Mouse (Mus musculus): ENCODE results near the gene Wnt2b. TPM values are rescaled to one million over a fixed set of nuclear protein-coding genes. Genes with fewer than 3 reads are reported as not detected.

The Wnt2b gene
- polyA plus RNA-seq, 1 experiment from 2014 or later = 0.78 TPM

- no peak overlapping the region for H3K9ac ChIP-seq (replicated peaks)
- WGBS = 8% methylated on average over 5 of the region's 5 CpGs
- no peak for ATAC-seq (ENCODE audit: low FRiP score)
- no peak overlapping the region for H3K4me3 ChIP-seq (replicated peaks)
- no peak overlapping the region for H3K27ac ChIP-seq (replicated peaks)
- no peaks in the 10 kb centered on the region for H3K36me3 ChIP-seq
- no peak overlapping the region for H3K4me2 ChIP-seq
- H3K4me1 ChIP-seq = peaks cover 28% of the 10 kb centered on the region
- H3K27me3 ChIP-seq (replicated peaks) = peaks cover 68% of the 10 kb centered on the region
- H3K9me3 ChIP-seq (replicated peaks) = no peaks in the 10 kb centered on the region
These were observed 1.1 kb upstream of the Wnt2b start for GRCm38 (mm10) chr3:104962866-104963265.

- no peak overlapping the region for H3K27ac ChIP-seq (replicated peaks)
- H3K4me2 ChIP-seq = peak overlapping the region; percentile 66
- H3K36me3 ChIP-seq = no peaks in the 10 kb centered on the region
- H3K27me3 ChIP-seq (replicated peaks) = peaks cover 71% of the 10 kb centered on the region
- 0 out of 2 replicates have a peak, but pooled peaks have one; percentile 9 for ATAC-seq (ENCODE audit: low FRiP score)
- peaks cover 23% of the 10 kb centered on the region for H3K4me1 ChIP-seq
- H3K4me3 ChIP-seq (replicated peaks) = peak overlapping the region; percentile 53
- H3K9ac ChIP-seq (replicated peaks) = no peak overlapping the region
- under 1% methylated on average over 31 of the region's 31 CpGs for WGBS
- H3K9me3 ChIP-seq (replicated peaks) = no peaks in the 10 kb centered on the region
These were observed 455 bp upstream of the Wnt2b start for GRCm38 (mm10) chr3:104962141-104962611.

GRCm38 (mm10) chr3:104960026-104961000 is 1.4 kb downstream of the Wnt2b start:
- H3K4me1 ChIP-seq = peaks cover 23% of the 10 kb centered on the region
- peak overlapping the region; percentile 53; the same call in 1 of the 2 replicates for H3K4me3 ChIP-seq (replicated peaks)
- H3K27me3 ChIP-seq (replicated peaks) = peaks cover 68% of the 10 kb centered on the region
- ATAC-seq (ENCODE audit: low FRiP score) = no peak
- WGBS = 15% methylated on average over 19 of the region's 19 CpGs
- H3K9ac ChIP-seq (replicated peaks) = no peak overlapping the region
- no peaks in the 10 kb centered on the region for H3K9me3 ChIP-seq (replicated peaks)
- H3K27ac ChIP-seq (replicated peaks) = no peak overlapping the region
- 0 out of 2 replicates have a peak, but pooled peaks cover under 1% of the 10 kb centered on the region for H3K36me3 ChIP-seq
- H3K4me2 ChIP-seq = peak overlapping the region; percentile 66

- no peak overlapping the region for H3K27ac ChIP-seq (replicated peaks)
- no peak overlapping the region for H3K9ac ChIP-seq (replicated peaks)
- 90% methylated on average over 6 of the region's 6 CpGs for WGBS
- H3K4me2 ChIP-seq = no peak overlapping the region
- peaks cover 12% of the 10 kb centered on the region for H3K36me3 ChIP-seq
- no peak overlapping the region for H3K4me3 ChIP-seq (replicated peaks)
- H3K4me1 ChIP-seq = peaks cover 7% of the 10 kb centered on the region
- no peaks in the 10 kb centered on the region for H3K9me3 ChIP-seq (replicated peaks)
- no peak for ATAC-seq (ENCODE audit: low FRiP score)
- H3K27me3 ChIP-seq (replicated peaks) = peaks cover 29% of the 10 kb centered on the region
These were observed 5.6 kb downstream of the Wnt2b start for GRCm38 (mm10) chr3:104956131-104956581.

- Histone ChIP-seq H3K27ac (replicated peaks) (no peak overlapping the region), H3K9ac (replicated peaks) (no peak overlapping the region), H3K4me2 (no peak overlapping the region), H3K27me3 (replicated peaks) (peaks cover 13% of the 10 kb centered on the region), H3K4me3 (replicated peaks) (no peak overlapping the region), H3K36me3 (peaks cover 20% of the 10 kb centered on the region), H3K9me3 (replicated peaks) (no peaks in the 10 kb centered on the region), H3K4me1 (no peaks in the 10 kb centered on the region)
- WGBS = 97% methylated on average over 15 of the region's 15 CpGs
- ATAC-seq (ENCODE audit: low FRiP score) = no peak
These were observed 7.2 kb downstream of the Wnt2b start for GRCm38 (mm10) chr3:104954551-104954950.

GRCm38 (mm10) chr3:104954137-104954536 is 7.6 kb downstream of the Wnt2b start:
- H3K9ac ChIP-seq (replicated peaks) = no peak overlapping the region
- WGBS = 98% methylated on average over 3 of the region's 3 CpGs
- ATAC-seq (ENCODE audit: low FRiP score) = no peak

GRCm38 (mm10) chr3:104952891-104953670 is 8.6 kb downstream of the Wnt2b start:
- 93% methylated on average over 23 of the region's 23 CpGs for WGBS
- peaks cover 20% of the 10 kb centered on the region for H3K36me3 ChIP-seq
- H3K27ac ChIP-seq (replicated peaks) = no peak overlapping the region
- no peak overlapping the region for H3K4me2 ChIP-seq
- no peak overlapping the region for H3K9ac ChIP-seq (replicated peaks)
- ATAC-seq (ENCODE audit: low FRiP score) = no peak
- H3K4me1 ChIP-seq = no peaks in the 10 kb centered on the region
- peaks cover 3% of the 10 kb centered on the region; the same call in 1 of the 2 replicates for H3K27me3 ChIP-seq (replicated peaks)
- H3K9me3 ChIP-seq (replicated peaks) = no peaks in the 10 kb centered on the region
- no peak overlapping the region for H3K4me3 ChIP-seq (replicated peaks)

More at GRCm38 (mm10) chr3:104954137-104954536, 7.6 kb downstream of the Wnt2b start:
- Histone ChIP-seq H3K4me2 (no peak overlapping the region), H3K27ac (replicated peaks) (no peak overlapping the region), H3K36me3 (peaks cover 20% of the 10 kb centered on the region), H3K4me3 (replicated peaks) (no peak overlapping the region), H3K9me3 (replicated peaks) (no peaks in the 10 kb centered on the region), H3K27me3 (replicated peaks) (peaks cover 10% of the 10 kb centered on the region), H3K4me1 (no peaks in the 10 kb centered on the region)

GRCm38 (mm10) chr3:104950926-104951325 is 10.8 kb downstream of the Wnt2b start:
- no peak for ATAC-seq (ENCODE audit: low FRiP score)
- Histone ChIP-seq H3K27ac (replicated peaks) (no peak overlapping the region), H3K4me2 (no peak overlapping the region), H3K4me3 (replicated peaks) (no peak overlapping the region), H3K4me1 (no peaks in the 10 kb centered on the region), H3K36me3 (peaks cover 35% of the 10 kb centered on the region), H3K9ac (replicated peaks) (no peak overlapping the region), H3K27me3 (replicated peaks) (no peaks in the 10 kb centered on the region), H3K9me3 (replicated peaks) (no peaks in the 10 kb centered on the region)
- 95% methylated on average over 12 of the region's 12 CpGs for WGBS

GRCm38 (mm10) chr3:104944894-104945293 is 16.8 kb downstream of the Wnt2b start:
- Histone ChIP-seq H3K27ac (replicated peaks) (no peak overlapping the region), H3K36me3 (peaks cover 25% of the 10 kb centered on the region), H3K4me1 (0 out of 2 replicates have a peak, but pooled peaks cover 8% of the 10 kb centered on the region), H3K9me3 (replicated peaks) (no peaks in the 10 kb centered on the region), H3K27me3 (replicated peaks) (no peaks in the 10 kb centered on the region), H3K4me3 (replicated peaks) (no peak overlapping the region), H3K4me2 (no peak overlapping the region), H3K9ac (replicated peaks) (no peak overlapping the region)
- WGBS = 88% methylated on average over 9 of the region's 9 CpGs
- ATAC-seq (ENCODE audit: low FRiP score) = no peak

- Histone ChIP-seq H3K4me2 (no peak overlapping the region), H3K4me1 (0 out of 2 replicates have a peak, but pooled peaks cover 8% of the 10 kb centered on the region), H3K9me3 (replicated peaks) (no peaks in the 10 kb centered on the region), H3K36me3 (peaks cover 28% of the 10 kb centered on the region), H3K27me3 (replicated peaks) (no peaks in the 10 kb centered on the region), H3K27ac (replicated peaks) (no peak overlapping the region), H3K9ac (replicated peaks) (no peak overlapping the region), H3K4me3 (replicated peaks) (no peak overlapping the region)
- 43% methylated on average over 8 of the region's 8 CpGs for WGBS
- ATAC-seq (ENCODE audit: low FRiP score) = peak; percentile 31; the same call in 1 of the 2 replicates
These were observed 18.4 kb downstream of the Wnt2b start for GRCm38 (mm10) chr3:104943333-104943732.

- Histone ChIP-seq H3K36me3 (peaks cover 28% of the 10 kb centered on the region), H3K4me3 (replicated peaks) (no peak overlapping the region), H3K27me3 (replicated peaks) (no peaks in the 10 kb centered on the region), H3K27ac (replicated peaks) (no peak overlapping the region), H3K9me3 (replicated peaks) (no peaks in the 10 kb centered on the region), H3K4me2 (no peak overlapping the region), H3K9ac (replicated peaks) (no peak overlapping the region), H3K4me1 (0 out of 2 replicates have a peak, but pooled peaks cover 8% of the 10 kb centered on the region)
- ATAC-seq (ENCODE audit: low FRiP score) = no peak
- 75% methylated on average over 5 of the region's 5 CpGs for WGBS
These were observed 19.0 kb downstream of the Wnt2b start for GRCm38 (mm10) chr3:104942682-104943081.

Data from neural tube, embryonic 15.5 days (tissue).